Mouse (Mus musculus) olfactory bulb, adult 2 months (tissue): ENCODE data around the gene Chl1. TPM values are rescaled to one million over a fixed set of nuclear protein-coding genes. Genes with fewer than 3 reads are reported as not detected.

Source experiments
- H3K27ac ChIP-seq: fragments of 200-500 bp; 2 replicates; pipeline ENCODE4 v1.5.1; 2012; ENCODE audit warnings: low read depth, low read length; ENCODE audit not compliant: insufficient read depth
- H3K4me1 ChIP-seq: fragments of 200-500 bp; 2 replicates; pipeline ENCODE4 v1.6.1; 2012; ENCODE audit warnings: low read length; ENCODE audit not compliant: control insufficient read depth, insufficient read depth
- H3K4me3 ChIP-seq: fragments of 200-500 bp; 2 replicates; pipeline ENCODE4 v1.5.1; 2012; ENCODE audit warnings: mild to moderate bottlenecking, low read depth, low read length, moderate library complexity; ENCODE audit not compliant: insufficient read depth
- CTCF ChIP-seq: fragments of 200-500 bp; IDR thresholded peaks from 2 replicates; pipeline ENCODE4 v1.5.1; 2012; ENCODE audit warnings: low read depth, mild to moderate bottlenecking, low read length, moderate library complexity; ENCODE audit not compliant: insufficient read depth
- POLR2A ChIP-seq: fragments of 200-500 bp; IDR thresholded peaks from 2 replicates; pipeline ENCODE4 v1.6.1; 2012; ENCODE audit warnings: mild to moderate bottlenecking, low read depth, low read length, moderate library complexity; ENCODE audit not compliant: insufficient read depth
- WGBS: fragments of 180-500 bp; shearing (Covaris S2); methylation state at CpG from one replicate; pipeline ENCODE4 v1.1.7; 2018; 5-methylcytosine and 5-hydroxymethylcytosine counted together
- polyA plus RNA-seq: library from polyadenylated mRNA; stranded (reverse); fragments of >200 nt; gene quantifications from 2 replicates; pipeline ENCODE4 v1.2.4, GENCODE M21; 2012; ENCODE audit warnings: low replicate concordance; ENCODE audit not compliant: missing spikeins, insufficient read depth, insufficient read length

Chl1 gene
- polyA plus RNA-seq, 1 experiment = not detected

- no peak for TF ChIP-seq POLR2A
- TF ChIP-seq CTCF = no peak
- WGBS = 1% methylated on average over 29 of the region's 29 CpGs
- H3K4me3 ChIP-seq = peak overlapping the region; percentile 38
- H3K4me1 ChIP-seq = peaks cover 16% of the 10 kb centered on the region
- H3K27ac ChIP-seq = no peak overlapping the region
These were observed 1.7 kb downstream of the Chl1 start for GRCm38 (mm10) chr6:103511972-103512565.

GRCm38 (mm10) chr6:103512911-103513321, 2.5 kb downstream of the Chl1 start:
- no peak overlapping the region for H3K4me3 ChIP-seq
- WGBS = 48% methylated on average over 6 of the region's 6 CpGs
- peaks cover 16% of the 10 kb centered on the region for H3K4me1 ChIP-seq
- no peak overlapping the region for H3K27ac ChIP-seq
- TF ChIP-seq CTCF (no peak), POLR2A (no peak)

GRCm38 (mm10) chr6:103513621-103514241, 3.3 kb downstream of the Chl1 start:
- peaks cover 16% of the 10 kb centered on the region for H3K4me1 ChIP-seq
- 57% methylated on average over 8 of the region's 8 CpGs for WGBS
- no peak overlapping the region for H3K27ac ChIP-seq
- TF ChIP-seq CTCF (no peak), POLR2A (no peak)
- no peak overlapping the region for H3K4me3 ChIP-seq

- no peak overlapping the region for H3K4me3 ChIP-seq
- TF ChIP-seq POLR2A = no peak
- TF ChIP-seq CTCF = no peak
- H3K4me1 ChIP-seq = peaks cover 16% of the 10 kb centered on the region
- no peak overlapping the region for H3K27ac ChIP-seq
- WGBS = 16% methylated on average over 1 of the region's 1 CpGs
These were observed 4.0 kb downstream of the Chl1 start for GRCm38 (mm10) chr6:103514346-103514745.

GRCm38 (mm10) chr6:103514756-103515155, 4.4 kb downstream of the Chl1 start:
- WGBS = 22% methylated on average over 1 of the region's 1 CpGs
- Histone ChIP-seq H3K27ac (no peak overlapping the region), H3K4me3 (no peak overlapping the region), H3K4me1 (peaks cover 16% of the 10 kb centered on the region)
- TF ChIP-seq POLR2A (no peak), CTCF (no peak)

- TF ChIP-seq CTCF (no peak), POLR2A (no peak)
- WGBS = 58% methylated on average over 2 of the region's 2 CpGs
- no peak overlapping the region for H3K4me3 ChIP-seq
- H3K4me1 ChIP-seq = no peaks in the 10 kb centered on the region
- no peak overlapping the region for H3K27ac ChIP-seq
These were observed 9.2 kb downstream of the Chl1 start for GRCm38 (mm10) chr6:103519596-103519995.

GRCm38 (mm10) chr6:103525326-103526024, 15.1 kb downstream of the Chl1 start:
- no peak for TF ChIP-seq POLR2A
- no peak for TF ChIP-seq CTCF
- Histone ChIP-seq H3K4me1 (no peaks in the 10 kb centered on the region), H3K4me3 (no peak overlapping the region), H3K27ac (no peak overlapping the region)
- 95% methylated on average over 2 of the region's 2 CpGs for WGBS

GRCm38 (mm10) chr6:103526945-103527777, 16.8 kb downstream of the Chl1 start:
- H3K4me1 ChIP-seq = no peaks in the 10 kb centered on the region
- no peak overlapping the region for H3K27ac ChIP-seq
- TF ChIP-seq CTCF (no peak), POLR2A (no peak)
- WGBS = 66% methylated on average over 8 of the region's 8 CpGs
- H3K4me3 ChIP-seq = no peak overlapping the region
